Mouse (Mus musculus): ENCODE data around the gene Arglu1.
A peak's percentile ranks its signal among the peaks of the same experiment; 100 is the strongest.

Arglu1 gene

GRCm38 (mm10) chr8:8658426-8659224, 31.7 kb downstream of the Arglu1 start:
- DNase-seq (ENCODE audit: low read depth) = peak; percentile 58

- no peak for DNase-seq (ENCODE audit: low read depth)
Observed at GRCm38 (mm10) chr8:8657692-8658355, 32.5 kb downstream of the Arglu1 start.

- DNase-seq (ENCODE audit: low read depth) = no peak
Observed at GRCm38 (mm10) chr8:8656578-8657441, 33.5 kb downstream of the Arglu1 start.

- no peak for DNase-seq (ENCODE audit: low read depth)
Observed at GRCm38 (mm10) chr8:8655346-8656340, 34.7 kb downstream of the Arglu1 start.

GRCm38 (mm10) chr8:8653906-8654489, 36.3 kb downstream of the Arglu1 start:
- no peak for DNase-seq (ENCODE audit: low read depth)

- no peak for DNase-seq (ENCODE audit: low read depth)
Observed at GRCm38 (mm10) chr8:8653343-8653742, 37.0 kb downstream of the Arglu1 start.

- DNase-seq (ENCODE audit: low read depth) = no peak
Observed at GRCm38 (mm10) chr8:8652388-8652787, 37.9 kb downstream of the Arglu1 start.

- no peak for DNase-seq (ENCODE audit: low read depth)
Observed at GRCm38 (mm10) chr8:8649944-8650343, 40.4 kb downstream of the Arglu1 start.

GRCm38 (mm10) chr8:8649536-8649935, 40.8 kb downstream of the Arglu1 start:
- no peak for DNase-seq (ENCODE audit: low read depth)

- DNase-seq (ENCODE audit: low read depth) = no peak
Observed at GRCm38 (mm10) chr8:8648686-8649085, 41.6 kb downstream of the Arglu1 start.

- no peak for DNase-seq (ENCODE audit: low read depth)
Observed at GRCm38 (mm10) chr8:8647824-8648223, 42.5 kb downstream of the Arglu1 start.

- no peak for DNase-seq (ENCODE audit: low read depth)
Observed at GRCm38 (mm10) chr8:8647319-8647718, 43.0 kb downstream of the Arglu1 start.

- DNase-seq (ENCODE audit: low read depth) = no peak
Observed at GRCm38 (mm10) chr8:8644160-8644915, 46.0 kb downstream of the Arglu1 start.

- no peak for DNase-seq (ENCODE audit: low read depth)
Observed at GRCm38 (mm10) chr8:8640264-8640588, 50.1 kb downstream of the Arglu1 start.

GRCm38 (mm10) chr8:8639569-8640263, 50.6 kb downstream of the Arglu1 start:
- no peak for DNase-seq (ENCODE audit: low read depth)

- no peak for DNase-seq (ENCODE audit: low read depth)
Observed at GRCm38 (mm10) chr8:8631394-8631793, 58.9 kb downstream of the Arglu1 start.

- no peak for DNase-seq (ENCODE audit: low read depth)
Observed at GRCm38 (mm10) chr8:8624017-8624416, 66.3 kb downstream of the Arglu1 start.

GRCm38 (mm10) chr8:8623486-8623885, 66.8 kb downstream of the Arglu1 start:
- no peak for DNase-seq (ENCODE audit: low read depth)

- DNase-seq (ENCODE audit: low read depth) = no peak
Observed at GRCm38 (mm10) chr8:8622476-8622875, 67.8 kb downstream of the Arglu1 start.

- DNase-seq (ENCODE audit: low read depth) = no peak
Observed at GRCm38 (mm10) chr8:8622031-8622430, 68.3 kb downstream of the Arglu1 start.

Data from fibroblast of lung, adult 2 months (primary cell).